Mouse (Mus musculus): ENCODE data around the gene Sult1c1.
A peak's percentile ranks its signal among the peaks of the same experiment; 100 is the strongest.
"Not testable (repeated sequence)": the region's sequence is repeated elsewhere in the genome, so short reads cannot be mapped to it uniquely, and the experiment has no call there.

Gene Sult1c1

DNA sequence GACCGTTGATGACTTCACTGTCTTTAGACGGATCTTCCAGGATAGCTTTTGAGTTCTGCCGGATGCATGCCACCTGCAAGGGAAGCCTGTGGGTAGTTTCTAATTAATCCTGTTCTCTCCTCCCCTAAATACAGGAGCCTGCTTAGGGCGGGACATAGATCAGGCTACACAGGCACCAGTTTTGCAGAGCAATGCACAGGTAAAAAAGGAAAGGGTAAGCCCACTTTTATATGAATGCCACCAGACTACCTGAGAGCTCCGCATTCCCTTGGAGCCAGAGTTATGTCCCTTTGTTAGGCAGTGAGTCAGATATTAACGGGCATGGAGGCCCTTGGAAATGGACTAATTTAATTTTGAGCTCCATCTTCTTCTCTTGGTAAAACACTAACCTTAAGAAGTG lies at the start of gene Sult1c1:
Gene Sult1c1 (minus strand): TSS at position 101 of the 400 bp plus-strand sequence.
- DNase-seq, result no peak

DNA sequence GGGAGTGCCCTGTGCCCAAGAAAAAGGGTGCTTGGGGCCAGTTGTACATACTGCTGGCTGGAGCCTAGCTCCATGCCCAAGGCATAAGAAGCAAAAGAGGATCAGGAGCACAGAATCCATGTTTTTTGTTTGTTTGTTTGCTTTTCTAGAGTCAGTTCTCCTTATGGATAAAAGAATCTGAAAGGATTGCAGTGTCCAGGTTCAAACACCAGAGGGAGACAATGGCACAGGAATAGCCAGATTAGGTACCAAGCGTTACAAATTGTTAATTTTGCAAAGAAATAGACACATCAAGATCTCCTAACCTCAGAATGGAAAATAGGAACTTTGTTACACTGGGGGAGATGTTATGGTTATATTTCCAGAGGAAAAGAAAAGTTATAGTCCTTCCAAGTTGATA lies 23.7 kb upstream of the Sult1c1 start:
- DNase-seq, result peak in 1 of 2 experiments; percentile 19

DNA sequence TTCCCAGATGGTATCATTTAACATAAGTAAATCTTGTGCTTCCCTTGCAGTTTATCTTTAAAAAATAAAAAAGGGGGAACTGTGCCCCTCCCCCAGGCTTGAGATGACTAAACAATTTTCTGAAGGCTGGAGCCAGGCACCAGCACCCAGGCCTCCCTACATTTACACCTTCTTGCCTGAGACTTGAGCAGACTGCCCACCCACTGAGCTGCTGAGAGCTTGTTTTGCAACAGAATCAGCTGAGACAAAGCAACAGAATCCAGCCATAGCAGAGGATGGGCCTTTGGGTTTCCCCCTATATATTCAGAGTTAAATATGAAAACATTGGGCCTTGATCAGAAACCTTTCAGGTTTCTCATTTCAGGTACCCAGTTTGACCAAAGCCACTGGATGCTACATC lies 20.7 kb upstream of the Sult1c1 start:
- no peak for DNase-seq

DNA sequence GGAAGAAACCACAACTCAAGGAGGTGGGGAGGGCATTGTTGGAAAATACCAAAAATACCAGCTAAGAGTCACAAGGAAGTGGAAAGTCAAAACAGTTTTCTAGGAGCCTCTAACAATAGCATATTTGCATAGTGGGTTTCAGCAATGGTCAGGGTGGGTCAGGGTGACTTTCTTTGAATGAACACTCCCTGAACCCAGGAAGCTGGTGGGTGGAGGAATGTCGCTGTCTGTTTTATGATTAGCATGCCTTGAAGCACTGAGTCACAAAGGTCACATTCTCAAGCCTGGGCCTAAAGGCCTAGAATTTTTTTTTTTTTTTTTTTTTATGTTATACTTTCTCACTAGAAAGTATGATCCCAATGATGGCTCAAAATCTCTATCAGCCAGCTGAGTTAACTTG lies 20.1 kb upstream of the Sult1c1 start:
- not testable (repeated sequence) for DNase-seq

DNA sequence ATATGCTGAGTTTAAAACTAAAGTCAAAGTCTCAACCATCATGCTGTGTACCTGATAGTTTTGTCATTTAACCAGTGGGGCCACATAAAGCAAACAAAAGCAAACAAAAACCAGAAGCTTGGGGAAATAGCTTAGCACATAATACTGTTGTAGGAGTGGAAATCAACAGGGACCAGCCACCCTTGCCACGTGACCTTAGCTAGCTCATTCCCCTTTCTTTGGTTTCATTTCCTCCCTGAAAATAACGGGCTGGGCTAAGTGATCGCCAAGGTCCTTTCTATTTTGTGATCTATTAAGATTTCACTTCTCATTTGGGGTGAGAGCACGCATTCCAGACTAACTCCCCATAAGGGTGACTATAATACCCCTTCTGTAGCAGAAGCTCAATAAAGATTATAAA lies 13.0 kb upstream of the Sult1c1 start:
- no peak for DNase-seq

DNA sequence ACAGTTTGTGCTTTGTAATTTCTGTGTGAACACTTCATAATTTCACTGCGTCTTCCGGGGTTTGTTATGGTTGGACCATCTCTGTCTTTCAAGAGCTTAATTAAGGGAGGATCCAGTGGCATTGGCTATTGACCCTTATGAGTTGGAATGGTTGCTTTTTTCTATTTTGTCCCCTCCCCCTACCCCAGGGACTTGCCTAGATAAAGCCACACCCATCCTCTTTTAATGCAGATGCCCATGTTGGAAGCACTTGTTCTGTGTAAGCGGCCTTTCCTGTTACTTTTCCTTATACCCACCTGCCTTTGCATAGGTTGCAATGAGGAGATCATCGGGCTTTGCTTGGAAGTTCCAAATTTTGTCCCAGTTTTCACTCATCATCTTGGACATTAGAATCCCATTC lies 16.9 kb downstream of the Sult1c1 start:
- DNase-seq, result no peak

DNA sequence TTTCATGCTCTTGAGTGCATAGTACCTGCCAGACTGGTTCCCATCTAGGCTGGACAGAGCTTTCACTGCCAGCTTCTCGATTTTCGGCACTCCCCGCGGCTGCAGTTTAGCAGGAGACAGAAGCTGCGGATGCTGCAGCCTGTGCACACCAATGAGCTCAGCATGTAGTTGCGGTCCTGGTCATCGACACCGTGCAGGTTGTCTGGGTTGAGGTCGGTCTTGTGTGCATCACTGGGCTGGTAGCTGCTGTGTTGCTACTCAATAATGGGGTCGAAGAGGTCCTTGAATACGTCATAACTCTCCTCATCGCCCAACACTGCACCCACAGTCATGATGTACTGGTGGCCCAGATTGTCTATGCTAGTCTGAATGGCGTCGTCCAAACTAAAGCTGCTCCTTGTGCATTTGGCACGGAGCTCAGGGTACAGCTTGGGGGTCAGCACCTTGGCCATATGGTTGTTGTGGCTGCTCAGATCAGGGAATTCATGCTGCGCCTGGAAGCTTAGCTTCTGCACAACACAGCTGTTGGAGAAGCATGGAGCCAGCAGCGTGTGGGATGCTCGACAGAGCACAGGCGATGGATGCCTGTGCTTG lies 48.8 kb downstream of the Sult1c1 start:
- DNase-seq, result no peak

DNA sequence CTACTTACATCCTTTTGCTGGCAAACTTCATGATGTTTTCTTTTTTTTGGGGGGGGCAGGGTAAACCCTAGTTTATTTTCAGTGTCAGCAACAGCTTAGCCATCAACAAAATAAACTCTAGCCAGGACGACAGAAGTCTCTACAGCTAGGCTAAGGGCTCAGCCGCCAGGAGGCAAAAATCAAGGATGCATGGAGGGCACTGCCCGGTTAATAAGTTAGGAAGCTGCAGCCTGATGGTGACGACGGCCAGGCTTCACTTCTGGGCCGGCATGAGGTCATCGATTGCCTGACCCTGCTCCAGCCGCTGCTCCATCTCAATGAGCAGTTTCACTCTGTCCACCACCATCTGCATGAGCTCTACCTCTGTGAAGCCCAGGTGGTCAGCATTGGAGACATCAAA lies 49.7 kb downstream of the Sult1c1 start:
- no peak for DNase-seq
